Mouse (Mus musculus): Measurements from ENCODE around the gene Tbc1d24. TPM values are rescaled to one million over a fixed set of nuclear protein-coding genes. Genes with fewer than 3 reads are reported as not detected.

The Tbc1d24 gene
- polyA plus RNA-seq, 1 experiment, result 1.1 TPM

DNA sequence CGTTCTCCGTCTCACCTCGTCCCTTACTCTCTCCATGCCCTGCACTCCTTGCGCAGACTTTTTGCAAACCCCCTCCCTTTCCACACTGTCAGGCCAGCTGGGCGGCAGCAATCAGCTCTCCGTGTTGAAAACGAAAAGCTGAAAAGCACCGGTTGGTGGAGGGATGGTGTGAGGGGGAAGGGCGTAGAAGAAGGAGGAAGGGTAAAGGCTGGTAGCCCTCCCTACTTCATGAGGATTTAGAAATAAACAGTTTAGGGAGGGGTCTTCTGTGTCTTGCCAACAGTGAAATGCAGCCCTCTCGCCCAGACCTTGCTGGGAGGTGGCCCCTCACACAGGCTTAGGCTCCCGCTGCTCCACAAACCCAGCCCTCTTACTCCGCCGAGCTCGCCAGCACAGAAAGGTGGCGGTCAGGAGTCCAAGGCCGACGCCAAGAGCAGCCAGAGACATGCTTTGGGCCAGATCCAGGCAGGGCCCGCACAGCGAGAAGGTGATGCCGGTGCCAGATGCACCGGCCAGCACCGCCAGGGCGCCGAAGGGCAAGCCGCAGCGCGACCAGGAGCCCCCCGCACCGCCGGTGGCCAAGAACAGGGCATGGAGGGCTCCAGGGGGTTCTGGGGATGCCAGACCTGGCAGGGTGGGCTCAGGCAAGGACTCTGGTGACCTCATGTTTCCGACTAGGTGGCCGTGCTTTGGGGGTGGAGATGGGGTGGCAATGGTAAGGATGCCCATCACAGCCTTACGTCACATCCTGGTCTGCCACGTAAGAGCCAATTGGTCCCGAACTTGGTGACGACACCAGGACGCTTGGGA is 6.5 kb upstream of the Tbc1d24 start:
- Histone ChIP-seq H3K27me3 (replicated peaks) (peaks cover 59% of the 10 kb centered on the region), H3K4me3 (replicated peaks) (peak overlapping the region; percentile 85), H3K4me1 (peaks cover 65% of the 10 kb centered on the region)

DNA sequence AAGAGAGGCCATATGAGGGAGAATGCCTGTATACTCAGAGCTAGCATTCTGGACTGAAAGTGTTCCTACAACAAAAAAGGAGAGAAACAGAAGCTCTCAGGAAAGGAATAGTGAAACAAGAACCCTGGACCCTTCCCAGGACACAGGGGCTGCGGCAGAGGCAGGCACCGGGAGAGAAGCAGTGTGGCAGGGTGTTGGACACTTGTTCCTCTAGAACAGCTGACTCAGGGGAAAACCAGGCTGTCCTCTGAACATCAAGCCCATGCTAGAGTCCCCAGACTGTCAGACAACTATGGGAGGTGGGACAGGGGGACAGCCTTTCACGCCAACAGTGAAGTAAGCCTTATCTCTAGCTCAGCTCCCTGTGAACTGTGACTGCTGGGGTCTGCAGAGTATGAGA is 5.2 kb upstream of the Tbc1d24 start:
- Histone ChIP-seq H3K4me1 (peaks cover 70% of the 10 kb centered on the region), H3K9me3 (no peaks in the 10 kb centered on the region), H3K27me3 (replicated peaks) (peaks cover 70% of the 10 kb centered on the region), H3K4me3 (replicated peaks) (no peak overlapping the region), H3K36me3 (replicated peaks; ENCODE audit: low read length) (peaks cover 11% of the 10 kb centered on the region)
- no peak for TF ChIP-seq FLI1 (IDR thresholded peaks at IDR 0.05; ENCODE audit: low read length)
- no peak for TF ChIP-seq GATA1 (IDR thresholded peaks at IDR 0.05; ENCODE audit: borderline replicate concordance, low read length)

More for the DNA sequence above, 6.5 kb upstream of the Tbc1d24 start:
- Histone ChIP-seq H3K9me3 (no peaks in the 10 kb centered on the region), H3K36me3 (replicated peaks; ENCODE audit: low read length) (peaks cover 23% of the 10 kb centered on the region)
- TF ChIP-seq GATA1 (IDR thresholded peaks at IDR 0.05; ENCODE audit: borderline replicate concordance, low read length) (no peak), FLI1 (IDR thresholded peaks at IDR 0.05; ENCODE audit: low read length) (no peak)

DNA sequence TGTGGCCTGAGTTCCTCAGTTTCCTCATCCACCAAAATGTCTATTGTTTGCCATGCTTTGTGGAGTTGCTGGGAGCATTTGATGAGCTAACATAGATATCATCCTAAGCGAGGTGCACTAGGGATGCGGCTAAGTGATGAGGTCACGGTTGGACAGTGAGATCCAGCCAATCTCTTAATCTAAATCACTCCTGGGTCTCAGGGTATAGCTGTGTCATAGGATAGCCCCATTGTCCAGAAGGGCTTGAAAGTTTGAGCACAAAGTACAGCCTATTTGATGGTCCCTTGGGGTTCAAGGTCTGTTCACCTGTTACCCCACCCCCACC is 4.5 kb upstream of the Tbc1d24 start:
- H3K27me3 ChIP-seq (replicated peaks), result peaks cover 70% of the 10 kb centered on the region
- H3K9me3 ChIP-seq, result no peaks in the 10 kb centered on the region
- TF ChIP-seq FLI1 (IDR thresholded peaks at IDR 0.05; ENCODE audit: low read length) (no peak), GATA1 (IDR thresholded peaks at IDR 0.05; ENCODE audit: borderline replicate concordance, low read length) (no peak)
- no peak overlapping the region for H3K4me3 ChIP-seq (replicated peaks)
- peaks cover 5% of the 10 kb centered on the region for H3K36me3 ChIP-seq (replicated peaks; ENCODE audit: low read length)
- peaks cover 74% of the 10 kb centered on the region for H3K4me1 ChIP-seq

DNA sequence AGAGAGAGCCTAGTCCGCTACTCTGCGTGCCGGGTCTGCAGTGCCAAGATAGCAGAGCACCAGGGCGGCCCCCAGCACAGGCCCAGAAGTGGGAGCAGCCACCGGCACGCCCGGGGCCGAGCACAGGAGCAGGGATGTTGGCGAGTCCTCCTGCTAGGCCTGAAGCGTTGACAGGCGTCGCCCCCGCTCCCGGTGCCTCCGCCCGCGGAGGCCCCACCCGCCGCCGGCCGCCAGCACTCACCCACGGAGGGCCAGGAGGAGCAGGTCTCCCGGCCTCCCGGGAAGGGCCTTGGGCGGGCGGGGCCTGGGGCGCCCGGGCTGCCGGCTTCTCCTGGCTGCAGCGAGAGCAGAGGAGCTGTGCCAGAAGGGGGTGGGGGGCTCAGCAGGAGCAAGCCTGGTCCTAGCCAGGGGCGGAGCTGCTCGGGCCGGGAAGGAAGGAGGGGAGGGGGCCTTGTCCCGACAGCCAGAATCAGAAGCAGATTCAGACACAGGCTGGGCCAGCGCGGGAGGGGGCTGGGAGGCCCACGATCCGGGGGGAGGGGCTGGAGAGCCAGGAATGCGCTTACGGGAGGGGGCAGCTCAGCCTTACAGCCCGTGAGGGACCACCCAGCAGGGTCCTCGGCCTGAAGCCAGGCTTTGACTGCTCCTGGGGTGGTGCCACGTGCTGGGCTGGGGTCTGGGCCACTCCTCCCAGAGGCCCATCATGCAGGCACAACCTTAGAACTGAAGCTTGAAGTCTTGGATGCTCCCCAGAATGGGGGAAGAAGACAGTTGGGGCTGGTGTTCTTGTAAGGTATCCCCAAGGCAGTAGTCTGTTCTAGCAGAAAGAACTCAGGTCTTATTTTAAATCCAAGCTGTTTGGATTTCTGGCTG is 3.9 kb upstream of the Tbc1d24 start, which contains the start of gene Ntn3:
Gene Ntn3, minus strand, starts transcription at position 489 of the 873 bp plus-strand sequence.
- TF ChIP-seq FLI1 (IDR thresholded peaks at IDR 0.05; ENCODE audit: low read length) (no peak), GATA1 (IDR thresholded peaks at IDR 0.05; ENCODE audit: borderline replicate concordance, low read length) (no peak)
- Histone ChIP-seq H3K27me3 (replicated peaks) (peaks cover 70% of the 10 kb centered on the region), H3K4me1 (peaks cover 76% of the 10 kb centered on the region), H3K4me3 (replicated peaks) (peak within 1 kb of the TSS; percentile 89), H3K9me3 (no peaks in the 10 kb centered on the region), H3K36me3 (replicated peaks; ENCODE audit: low read length) (peaks cover under 1% of the 10 kb centered on the region)

DNA sequence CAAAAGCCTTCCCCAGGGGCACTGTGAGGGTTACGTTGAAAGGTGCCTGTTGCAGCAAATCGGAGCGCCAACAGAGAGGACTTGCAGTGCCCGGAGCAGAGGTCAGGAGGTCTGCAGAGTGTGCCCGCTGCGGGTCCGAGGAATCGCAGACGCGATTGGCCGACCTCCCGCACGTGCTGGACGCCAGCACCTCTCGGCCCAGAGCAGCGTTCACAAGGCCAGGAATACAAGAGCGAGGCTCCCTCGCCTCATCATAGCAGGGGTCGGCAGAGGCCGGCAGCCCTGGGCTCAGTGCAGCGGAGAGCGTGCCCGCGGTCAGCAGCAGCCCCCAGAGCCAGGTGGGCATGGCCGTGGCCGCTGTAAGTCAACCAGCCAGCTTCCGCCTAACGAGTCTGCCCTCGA is 3.3 kb upstream of the Tbc1d24 start:
- peaks cover 80% of the 10 kb centered on the region for H3K4me1 ChIP-seq
- no peaks in the 10 kb centered on the region for H3K9me3 ChIP-seq
- TF ChIP-seq FLI1 (IDR thresholded peaks at IDR 0.05; ENCODE audit: low read length) (no peak), GATA1 (IDR thresholded peaks at IDR 0.05; ENCODE audit: borderline replicate concordance, low read length) (no peak)
- no peaks in the 10 kb centered on the region for H3K36me3 ChIP-seq (replicated peaks; ENCODE audit: low read length)
- H3K4me3 ChIP-seq (replicated peaks), result peak overlapping the region; percentile 89
- peaks cover 70% of the 10 kb centered on the region for H3K27me3 ChIP-seq (replicated peaks)

DNA sequence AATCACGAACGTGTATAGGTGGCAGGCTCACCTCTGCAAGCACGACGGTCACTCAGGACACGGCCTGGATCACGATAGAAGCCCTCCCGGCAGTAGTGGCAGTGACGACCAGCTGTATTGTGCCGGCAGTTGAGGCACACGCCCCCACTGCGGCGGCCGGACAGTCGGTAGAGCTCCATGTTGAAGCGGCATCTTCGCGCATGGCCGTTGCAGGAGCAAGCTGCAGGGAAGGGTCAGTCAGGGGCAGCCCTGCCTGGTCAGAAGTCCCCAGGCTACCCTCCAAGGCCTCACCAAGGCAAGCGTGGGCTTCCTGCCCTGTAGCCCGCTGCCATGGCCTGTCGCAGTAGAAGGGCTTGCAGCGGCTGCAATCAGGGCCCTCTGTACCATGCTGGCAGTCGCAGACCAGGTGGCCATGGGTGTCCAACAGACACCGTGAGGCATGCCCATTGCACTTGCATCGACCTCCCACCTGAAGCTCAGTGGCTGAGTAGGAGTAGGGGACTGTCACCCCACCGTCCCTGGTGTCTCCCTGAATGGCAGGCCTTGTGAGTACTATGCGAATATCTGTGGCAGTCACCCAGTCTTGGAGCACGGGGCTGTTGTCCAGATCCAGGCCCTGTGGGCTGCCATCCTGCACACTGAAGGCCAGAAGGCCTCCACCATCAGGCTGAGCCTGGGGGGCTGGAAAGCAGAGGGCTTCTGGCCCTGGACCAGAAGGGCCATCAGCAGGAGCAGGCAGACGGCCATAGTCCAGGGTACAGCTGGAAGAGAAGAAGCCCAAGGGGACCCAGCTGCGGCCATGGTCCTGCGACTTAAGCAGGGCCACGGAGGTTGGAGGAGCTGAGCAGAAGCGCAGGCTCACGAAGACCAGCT is 2.6 kb upstream of the Tbc1d24 start:
- H3K36me3 ChIP-seq (replicated peaks; ENCODE audit: low read length), result no peaks in the 10 kb centered on the region
- H3K4me1 ChIP-seq, result peaks cover 86% of the 10 kb centered on the region
- H3K9me3 ChIP-seq, result no peaks in the 10 kb centered on the region
- peaks cover 70% of the 10 kb centered on the region for H3K27me3 ChIP-seq (replicated peaks)
- TF ChIP-seq FLI1 (IDR thresholded peaks at IDR 0.05; ENCODE audit: low read length) (no peak), GATA1 (IDR thresholded peaks at IDR 0.05; ENCODE audit: borderline replicate concordance, low read length) (no peak)
- peak overlapping the region; percentile 89 for H3K4me3 ChIP-seq (replicated peaks)

DNA sequence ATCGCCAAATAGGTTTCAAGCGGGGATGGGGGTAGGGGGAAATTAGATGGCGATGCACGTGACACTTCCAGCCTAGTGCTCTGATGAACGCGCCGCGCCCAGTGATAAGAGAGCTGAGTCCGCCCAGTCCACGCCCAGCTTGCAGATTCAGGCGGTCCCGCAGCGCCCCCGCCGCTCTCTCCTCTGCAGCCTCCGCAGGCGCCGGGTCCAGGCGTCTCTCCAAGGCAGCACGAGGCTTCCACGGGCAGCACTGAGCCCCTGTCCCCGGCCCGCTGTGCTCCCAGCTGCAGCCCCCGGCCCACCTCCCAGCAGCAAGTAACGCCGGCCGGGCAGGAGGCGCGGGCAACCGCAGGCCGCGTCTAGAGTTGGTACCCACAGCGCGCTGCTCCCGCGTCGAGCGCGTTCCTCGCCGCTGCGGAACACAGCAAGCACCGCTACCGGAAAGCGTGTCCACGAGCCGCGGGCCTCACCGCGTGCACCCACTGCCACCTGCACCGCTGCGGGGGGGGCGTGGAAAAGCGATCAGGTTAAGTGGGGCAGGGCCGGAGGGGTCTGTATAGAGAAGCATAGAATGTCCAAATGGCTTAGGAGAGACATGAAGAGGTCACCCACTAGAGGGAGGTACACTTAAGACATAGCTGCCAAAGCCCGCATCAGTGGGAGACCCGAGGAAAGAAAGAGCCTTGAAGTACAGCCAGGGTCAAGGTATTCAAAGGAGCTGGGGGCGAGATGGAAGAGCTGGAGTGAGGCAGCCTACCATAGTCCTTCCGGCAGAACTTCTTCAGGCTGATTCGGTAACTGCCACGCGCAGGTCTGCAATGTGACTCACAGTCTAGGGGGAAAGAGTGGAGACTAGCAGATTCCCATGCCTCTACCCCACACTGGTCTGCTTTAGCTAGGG is 1.3 kb upstream of the Tbc1d24 start:
- TF ChIP-seq GATA1 (IDR thresholded peaks at IDR 0.05; ENCODE audit: borderline replicate concordance, low read length) (no peak), FLI1 (IDR thresholded peaks at IDR 0.05; ENCODE audit: low read length) (no peak)
- Histone ChIP-seq H3K27me3 (replicated peaks) (peaks cover 59% of the 10 kb centered on the region), H3K4me1 (peaks cover 91% of the 10 kb centered on the region), H3K9me3 (no peaks in the 10 kb centered on the region), H3K36me3 (replicated peaks; ENCODE audit: low read length) (peaks cover 6% of the 10 kb centered on the region), H3K4me3 (replicated peaks) (peak overlapping the region; percentile 96)

DNA sequence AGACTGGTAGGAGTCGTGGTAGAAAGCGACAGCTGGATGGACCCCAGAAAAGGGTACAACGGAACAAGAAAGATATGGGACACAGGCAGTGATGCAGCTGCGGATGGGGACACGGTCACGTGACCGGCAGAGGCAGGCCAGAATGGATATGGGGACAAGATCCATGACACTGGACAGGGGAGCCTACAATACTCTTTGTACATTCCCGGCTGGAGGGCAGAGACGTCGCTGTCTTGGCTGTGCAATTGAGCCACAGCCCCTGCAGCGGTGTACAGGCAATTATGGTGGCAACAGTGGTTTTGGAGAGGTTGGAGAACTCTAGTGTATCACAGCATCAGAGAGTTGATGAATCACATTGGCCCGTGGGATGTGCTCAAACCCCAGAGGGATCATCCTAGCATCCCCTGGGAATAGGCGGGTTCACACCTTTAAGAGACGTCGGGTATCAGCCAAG is 573 bp upstream of the Tbc1d24 start:
- Histone ChIP-seq H3K9me3 (no peaks in the 10 kb centered on the region), H3K36me3 (replicated peaks; ENCODE audit: low read length) (peaks cover 13% of the 10 kb centered on the region), H3K4me3 (replicated peaks) (peak overlapping the region; percentile 96), H3K4me1 (peaks cover 91% of the 10 kb centered on the region), H3K27me3 (replicated peaks) (peaks cover 51% of the 10 kb centered on the region)
- TF ChIP-seq GATA1 (IDR thresholded peaks at IDR 0.05; ENCODE audit: borderline replicate concordance, low read length) (no peak), FLI1 (IDR thresholded peaks at IDR 0.05; ENCODE audit: low read length) (no peak)

Data from megakaryocyte, embryonic 14.5 days (primary cell).